Mouse (Mus musculus) kidney, embryonic 16.5 days (tissue): ENCODE data around the gene Zscan29. TPM values are rescaled to one million over a fixed set of nuclear protein-coding genes. Genes with fewer than 3 reads are reported as not detected.
A peak's percentile ranks its signal among the peaks of the same experiment; 100 is the strongest.

Source experiments
- ATAC-seq: fragments of 200-750 bp; cut with Nextera tagmentation; 2 replicates; pipeline ENCODE4 v1.8.0; 2017; ENCODE audit warnings: moderate TSS enrichment; ENCODE audit not compliant: low FRiP score, low TSS enrichment
- H3K27ac ChIP-seq: fragments of 300-500 bp; sonication (generic); 2 replicates; pipeline ENCODE4 v1.5.1; 2014; ENCODE audit warnings: low read length
- H3K27me3 ChIP-seq: fragments of 300-500 bp; sonication (generic); 2 replicates; pipeline ENCODE4 v1.6.1; 2014; ENCODE audit warnings: low read length, control low read depth, mixed read lengths; ENCODE audit not compliant: insufficient read depth
- H3K36me3 ChIP-seq: fragments of 300-500 bp; sonication (generic); 2 replicates; pipeline ENCODE4 v1.6.1; 2014; ENCODE audit warnings: low read length, control low read depth, mixed read lengths; ENCODE audit not compliant: insufficient read depth
- H3K4me1 ChIP-seq: fragments of 300-500 bp; sonication (generic); 2 replicates; pipeline ENCODE4 v1.6.1; 2014; ENCODE audit warnings: low read length, control low read depth, mixed read lengths; ENCODE audit not compliant: insufficient read depth
- H3K4me2 ChIP-seq: fragments of 300-500 bp; sonication (generic); replicated peaks from 2 replicates; pipeline ENCODE4 v1.6.1; 2014; ENCODE audit warnings: low read depth, low read length
- H3K4me3 ChIP-seq: fragments of 300-500 bp; sonication (generic); 2 replicates; pipeline ENCODE4 v1.5.1; 2014; ENCODE audit warnings: mild to moderate bottlenecking, low read length
- H3K9ac ChIP-seq: fragments of 300-500 bp; sonication (generic); replicated peaks from 2 replicates; pipeline ENCODE4 v1.6.1; 2014; ENCODE audit warnings: low read length
- H3K9me3 ChIP-seq: fragments of 300-500 bp; sonication (generic); 2 replicates; pipeline ENCODE4 v1.6.1; 2016; ENCODE audit warnings: low read length, control low read depth
- WGBS: fragments of 180-500 bp; shearing (Covaris S2); extraction: QIAGEN DNeasy Blood & Tissue Kit; methylation state at CpG from one replicate; pipeline ENCODE4 v1.1.7; 2014; 5-methylcytosine and 5-hydroxymethylcytosine counted together
- polyA plus RNA-seq: library from polyadenylated mRNA; unstranded; fragments of >200 nt; fragmentation: Nextera tagmentation; extraction: Ambion mirVana; gene quantifications from 2 replicates; pipeline ENCODE4 v1.2.1, GENCODE M21; 2015

Zscan29 gene
- polyA plus RNA-seq, 1 experiment from 2014 or later = 12.1 TPM

GRCm38 (mm10) chr2:121178828-121179479, 8.0 kb upstream of the Zscan29 start:
- Histone ChIP-seq H3K27ac (no peak overlapping the region), H3K36me3 (peaks cover 51% of the 10 kb centered on the region), H3K9ac (no peak overlapping the region), H3K4me1 (no peaks in the 10 kb centered on the region), H3K9me3 (no peaks in the 10 kb centered on the region), H3K4me2 (no peak overlapping the region), H3K4me3 (no peak overlapping the region), H3K27me3 (no peaks in the 10 kb centered on the region)
- WGBS = 94% methylated on average over 3 of the region's 3 CpGs
- ATAC-seq = no peak

- H3K27ac ChIP-seq = peak within 1 kb of the TSS; percentile 94
- peak; percentile 19; the same call in 1 of the 2 replicates for ATAC-seq
- H3K4me1 ChIP-seq = peaks cover 20% of the 10 kb centered on the region
- peak within 1 kb of the TSS; percentile 77 for H3K9ac ChIP-seq
- peak within 1 kb of the TSS; percentile 56 for H3K4me3 ChIP-seq
- H3K36me3 ChIP-seq = peaks cover 18% of the 10 kb centered on the region
- no peaks in the 10 kb centered on the region for H3K9me3 ChIP-seq
- WGBS = under 1% methylated on average over 38 of the region's 38 CpGs
- no peaks in the 10 kb centered on the region for H3K27me3 ChIP-seq
- peak within 1 kb of the TSS; percentile 96 for H3K4me2 ChIP-seq
These were observed 399 bp downstream of the Zscan29 start, which contains the start of gene Tubgcp4 for GRCm38 (mm10) chr2:121170481-121170971. Gene Tubgcp4 (plus strand): TSS chr2:121170654.

GRCm38 (mm10) chr2:121169902-121170301, 1.0 kb downstream of the Zscan29 start:
- WGBS = 5% methylated on average over 9 of the region's 9 CpGs
- H3K27ac ChIP-seq = peak overlapping the region; percentile 94
- H3K9ac ChIP-seq = peak overlapping the region; percentile 77
- peaks cover 20% of the 10 kb centered on the region for H3K4me1 ChIP-seq
- ATAC-seq = no peak
- H3K9me3 ChIP-seq = no peaks in the 10 kb centered on the region
- no peaks in the 10 kb centered on the region for H3K27me3 ChIP-seq
- H3K4me3 ChIP-seq = peak overlapping the region; percentile 56
- peak overlapping the region; percentile 96 for H3K4me2 ChIP-seq
- H3K36me3 ChIP-seq = peaks cover 13% of the 10 kb centered on the region

GRCm38 (mm10) chr2:121169173-121169572, 1.8 kb downstream of the Zscan29 start:
- Histone ChIP-seq H3K4me2 (peak overlapping the region; percentile 96), H3K9me3 (no peaks in the 10 kb centered on the region), H3K4me3 (peak overlapping the region; percentile 56), H3K9ac (peak overlapping the region; percentile 77), H3K27me3 (no peaks in the 10 kb centered on the region), H3K4me1 (peaks cover 21% of the 10 kb centered on the region), H3K36me3 (peaks cover 8% of the 10 kb centered on the region), H3K27ac (no peak overlapping the region)
- 31% methylated on average over 4 of the region's 4 CpGs for WGBS
- no peak for ATAC-seq

GRCm38 (mm10) chr2:121153100-121153499, 17.8 kb downstream of the Zscan29 start:
- no peak overlapping the region for H3K4me3 ChIP-seq
- no peaks in the 10 kb centered on the region for H3K27me3 ChIP-seq
- H3K9me3 ChIP-seq = no peaks in the 10 kb centered on the region
- ATAC-seq = no peak
- no peak overlapping the region for H3K27ac ChIP-seq
- H3K9ac ChIP-seq = no peak overlapping the region
- peaks cover 23% of the 10 kb centered on the region for H3K36me3 ChIP-seq
- H3K4me2 ChIP-seq = no peak overlapping the region
- H3K4me1 ChIP-seq = no peaks in the 10 kb centered on the region
- WGBS = 86% methylated on average over 3 of the region's 3 CpGs

GRCm38 (mm10) chr2:121149679-121150078, 21.2 kb downstream of the Zscan29 start:
- H3K4me1 ChIP-seq = no peaks in the 10 kb centered on the region
- no peak overlapping the region for H3K9ac ChIP-seq
- H3K9me3 ChIP-seq = no peaks in the 10 kb centered on the region
- H3K4me3 ChIP-seq = no peak overlapping the region
- H3K4me2 ChIP-seq = no peak overlapping the region
- peaks cover 12% of the 10 kb centered on the region for H3K36me3 ChIP-seq
- no peak overlapping the region for H3K27ac ChIP-seq
- ATAC-seq = no peak
- WGBS = 85% methylated on average over 5 of the region's 5 CpGs
- no peaks in the 10 kb centered on the region for H3K27me3 ChIP-seq

GRCm38 (mm10) chr2:121142415-121142814, 28.5 kb downstream of the Zscan29 start:
- Histone ChIP-seq H3K36me3 (peaks cover 22% of the 10 kb centered on the region), H3K4me3 (no peak overlapping the region), H3K4me1 (peaks cover 24% of the 10 kb centered on the region), H3K4me2 (no peak overlapping the region), H3K27me3 (no peaks in the 10 kb centered on the region), H3K9ac (no peak overlapping the region), H3K9me3 (peaks cover 8% of the 10 kb centered on the region; the same call in 1 of the 2 replicates), H3K27ac (no peak overlapping the region)
- ATAC-seq = no peak
- 72% methylated on average over 2 of the region's 2 CpGs for WGBS

- Histone ChIP-seq H3K9ac (peak overlapping the region; percentile 84), H3K36me3 (peaks cover 23% of the 10 kb centered on the region), H3K4me2 (peak overlapping the region; percentile 74), H3K4me3 (peak overlapping the region; percentile 68), H3K27me3 (no peaks in the 10 kb centered on the region), H3K9me3 (peaks cover 8% of the 10 kb centered on the region; the same call in 1 of the 2 replicates), H3K27ac (peak overlapping the region; percentile 98), H3K4me1 (peaks cover 24% of the 10 kb centered on the region)
- 73% methylated on average over 16 of the region's 16 CpGs for WGBS
- ATAC-seq = no peak
These were observed 29.5 kb downstream of the Zscan29 start for GRCm38 (mm10) chr2:121141216-121142035.

- WGBS = under 1% methylated on average over 87 of the region's 87 CpGs
- H3K9me3 ChIP-seq = peaks cover 8% of the 10 kb centered on the region; the same call in 1 of the 2 replicates
- peaks cover 23% of the 10 kb centered on the region for H3K36me3 ChIP-seq
- no peaks in the 10 kb centered on the region for H3K27me3 ChIP-seq
- peak; percentile 96 for ATAC-seq
- H3K4me1 ChIP-seq = peaks cover 24% of the 10 kb centered on the region
- H3K4me3 ChIP-seq = peak within 1 kb of the TSS; percentile 68
- peak within 1 kb of the TSS; percentile 98 for H3K27ac ChIP-seq
- H3K4me2 ChIP-seq = peak within 1 kb of the TSS; percentile 74
- H3K9ac ChIP-seq = peak within 1 kb of the TSS; percentile 84
These were observed 30.7 kb downstream of the Zscan29 start, which contains the start of the genes Adal and Lcmt2 for GRCm38 (mm10) chr2:121140018-121140882. Gene Adal (plus strand): TSS chr2:121140428. Gene Lcmt2 (minus strand): TSS chr2:121140653.
